19 mouse cellular contexts compared by ENCODE assay signal in genomic region chr4:123415566-123415965, GRCm38 (mm10).
DNase-seq lines count a peak whose midpoint lies in the region; ATAC-seq and TF ChIP-seq lines count a peak whose summit lies in the region.
"Had no signal": no experiment of that assay in that cellular context is flagged by ENCODE, and none has a peak within 500 bp of the region (broad histone marks: within the 10 kb centered on the region; RNA-seq: fewer than 3 reads in every experiment).

No protein-coding gene starts in this region.

- TF ChIP-seq EP300 in MEL (IDR thresholded peaks at IDR 0.05; ENCODE audit: low read depth in 1 of 2, low read length in 2 of 2), result peak; percentile 19 to 50; a peak in 1 of 4 replicates

- 89% methylated on average over 1 of the region's 1 CpGs for WGBS in heart, embryonic 15.5 days

- no peak for TF ChIP-seq POLR2A in MEL (IDR thresholded peaks at IDR 0.05; ENCODE audit: control insufficient read depth in 1 of 2, insufficient read depth in 1 of 2, low read depth in 1 of 2, low read length in 2 of 2, poor library complexity in 1 of 2)

- no peak overlapping the region for H3K4me3 ChIP-seq in heart, embryonic 15.5 days
- no peak overlapping the region for H3K4me3 ChIP-seq in MEL (ENCODE audit: control insufficient read depth in 1 of 2, insufficient read depth in 1 of 2, low read depth in 2 of 2, low read length in 2 of 2)
- no peak overlapping the region for H3K4me3 ChIP-seq in brown adipose tissue, adult 24 weeks (ENCODE audit: insufficient read depth, low read depth, low read length)
- H3K4me3 ChIP-seq: embryonic facial prominence, embryonic 15.5 days; forebrain, embryonic 15.5 days; hindbrain, embryonic 13.5 days; intestine, embryonic 15.5 days had no signal

- no peak for TF ChIP-seq CTCF in MEL (IDR thresholded peaks at IDR 0.05 in 2 of 3, conservative IDR thresholded peaks at IDR 0.05 in 1 of 3; ENCODE audit: control insufficient read depth in 1 of 3, insufficient read depth in 1 of 3, low read depth in 2 of 3, low read length in 3 of 3, poor library complexity in 1 of 3, severe bottlenecking in 1 of 3)

- H3K9ac ChIP-seq in heart, embryonic 15.5 days, result no peak overlapping the region
- H3K9ac ChIP-seq in MEL (ENCODE audit: control insufficient read depth, low read depth, low read length, poor library complexity, severe bottlenecking), result no peak overlapping the region; the same call in 1 of the 2 replicates
- H3K9ac ChIP-seq: embryonic facial prominence, embryonic 15.5 days; forebrain, embryonic 15.5 days; hindbrain, embryonic 13.5 days; intestine, embryonic 15.5 days had no signal

- no peak for TF ChIP-seq RAD21 in MEL (IDR thresholded peaks at IDR 0.05; ENCODE audit: low read depth, low read length)

- H3K4me2 ChIP-seq in heart, embryonic 15.5 days, result no peak overlapping the region
- H3K4me2 ChIP-seq: embryonic facial prominence, embryonic 15.5 days; forebrain, embryonic 15.5 days; hindbrain, embryonic 13.5 days; intestine, embryonic 15.5 days had no signal

- no peaks in the 10 kb centered on the region for H3K27me3 ChIP-seq in heart, embryonic 15.5 days
- no peaks in the 10 kb centered on the region for H3K27me3 ChIP-seq in MEL (ENCODE audit: control insufficient read depth in 1 of 2, insufficient read depth in 2 of 2, low read length in 2 of 2)
- H3K27me3 ChIP-seq: embryonic facial prominence, embryonic 15.5 days; forebrain, embryonic 15.5 days; hindbrain, embryonic 13.5 days; intestine, embryonic 15.5 days had no signal

- peaks cover 39% of the 10 kb centered on the region for H3K4me1 ChIP-seq in heart, embryonic 15.5 days (replicated peaks)
- H3K4me1 ChIP-seq in MEL (ENCODE audit: control insufficient read depth in 1 of 2, insufficient read depth in 2 of 2, low read length in 2 of 2), result peaks cover 32 to 42% of the 10 kb centered on the region in 2 experiments
- peaks cover 7% of the 10 kb centered on the region for H3K4me1 ChIP-seq in brown adipose tissue, adult 24 weeks (ENCODE audit: control insufficient read depth, insufficient read depth, insufficient read length, low read length)

- H3K9me3 ChIP-seq in heart, embryonic 15.5 days (replicated peaks), result no peaks in the 10 kb centered on the region
- H3K9me3 ChIP-seq in MEL (replicated peaks; ENCODE audit: insufficient read depth, low read length), result no peaks in the 10 kb centered on the region
- H3K9me3 ChIP-seq: embryonic facial prominence, embryonic 15.5 days; forebrain, embryonic 15.5 days; G1E; hindbrain, embryonic 13.5 days; intestine, embryonic 15.5 days had no signal

- H3K27ac ChIP-seq in heart, embryonic 15.5 days, result 0 out of 2 replicates have a peak overlapping the region, but pooled peaks have one; percentile 16
- H3K27ac ChIP-seq in MEL (ENCODE audit: control insufficient read depth, low read depth, low read length), result peak overlapping the region; percentile 72
- peak overlapping the region; percentile 42 for H3K27ac ChIP-seq in brown adipose tissue, adult 24 weeks (replicated peaks; ENCODE audit: low read depth, low read length)
- H3K27ac ChIP-seq: embryonic facial prominence, embryonic 15.5 days; forebrain, embryonic 15.5 days; hindbrain, embryonic 13.5 days; intestine, embryonic 15.5 days had no signal

- peaks cover 7% of the 10 kb centered on the region for H3K79me2 ChIP-seq in MEL (ENCODE audit: control insufficient read depth, insufficient read depth, low read length, poor library complexity)

- intact Hi-C loops in heart, postnatal 10 days (cut with DNase I), result no loop called here

- H3K36me3 ChIP-seq in heart, embryonic 15.5 days, result no peaks in the 10 kb centered on the region
- peaks cover 0 to 55% of the 10 kb centered on the region in 2 experiments; a peak in 2 of 4 replicates for H3K36me3 ChIP-seq in MEL (ENCODE audit: control insufficient read depth in 1 of 2, insufficient read depth in 2 of 2, low read length in 2 of 2)
- H3K36me3 ChIP-seq: embryonic facial prominence, embryonic 15.5 days; forebrain, embryonic 15.5 days; G1E; hindbrain, embryonic 13.5 days; intestine, embryonic 15.5 days had no signal

- DNase-seq in heart, postnatal 10 days, result no peak
- peak; percentile 49 for DNase-seq in MEL (ENCODE audit: low read depth, low spot score)
- DNase-seq in right cerebral cortex, postnatal 10 days (ENCODE audit: low spot score in 2 of 2), result no peak
- DNase-seq in embryo, embryonic 11 days, result no peak
- DNase-seq: adrenal gland, postnatal 14 days; cerebellum, adult 2 months; cerebellum, postnatal 10 days; gastrocnemius, postnatal 10 days; heart, postnatal 14 days; kidney, adult 9 months had no signal

- no peak for ATAC-seq in heart, embryonic 15.5 days (replicated peaks; ENCODE audit: insufficient number of reproducible peaks, insufficient read depth, low FRiP score, low read depth)
- ATAC-seq: activated CD4-positive, CD25-positive, alpha-beta regulatory T cell, adult 4 months; CD4-positive, CD25-positive, alpha-beta regulatory T cell, adult 4 months; forebrain, embryonic 15.5 days; intestine, embryonic 15.5 days had no signal

TF ChIP-seq in MEL, 35 proteins besides CTCF, POLR2A, EP300 and RAD21:
- no peak for TF ChIP-seq BHLHE40 (IDR thresholded peaks at IDR 0.05; ENCODE audit: borderline replicate concordance, low read depth, low read length)
- peak; percentile 67 for TF ChIP-seq RCOR1 (IDR thresholded peaks at IDR 0.05; ENCODE audit: low read depth, low read length)
- TF ChIP-seq MEF2A (IDR thresholded peaks at IDR 0.05; ENCODE audit: extremely low read depth, insufficient replicate concordance, low read depth, low read length, poor library complexity, severe bottlenecking), result no peak
- TF ChIP-seq USF2 (IDR thresholded peaks at IDR 0.05; ENCODE audit: borderline replicate concordance in 1 of 2, insufficient read depth in 1 of 2, low read depth in 1 of 2, low read length in 2 of 2), result no peak
- TF ChIP-seq CHD2 (IDR thresholded peaks at IDR 0.05; ENCODE audit: low read length), result no peak
- no peak for TF ChIP-seq TAL1 (IDR thresholded peaks at IDR 0.05; ENCODE audit: low read length)
- TF ChIP-seq MAX (IDR thresholded peaks at IDR 0.05; ENCODE audit: low read length), result no peak
- no peak for TF ChIP-seq MAFK (IDR thresholded peaks at IDR 0.05; ENCODE audit: borderline replicate concordance, low read depth, low read length)
- no peak for TF ChIP-seq USF1 (IDR thresholded peaks at IDR 0.05; ENCODE audit: low read depth, low read length)
- no peak for TF ChIP-seq CHD1 (IDR thresholded peaks at IDR 0.05; ENCODE audit: low read depth, low read length)
- TF ChIP-seq TBP (IDR thresholded peaks at IDR 0.05; ENCODE audit: low read depth, low read length), result no peak
- peak; percentile 96 for TF ChIP-seq ZNF384 (IDR thresholded peaks at IDR 0.05; ENCODE audit: low read depth, low read length)
- no peak for TF ChIP-seq MYB (IDR thresholded peaks at IDR 0.05; ENCODE audit: low read depth, low read length)
- no peak for TF ChIP-seq MYC (IDR thresholded peaks at IDR 0.05; ENCODE audit: low read depth, low read length)
- no peak for TF ChIP-seq JUND (IDR thresholded peaks at IDR 0.05; ENCODE audit: low read depth, low read length)
- no peak for TF ChIP-seq TCF12 (IDR thresholded peaks at IDR 0.05; ENCODE audit: low read depth, low read length)
- no peak for TF ChIP-seq ELF1 (IDR thresholded peaks at IDR 0.05; ENCODE audit: low read depth, low read length)
- TF ChIP-seq GABPA (IDR thresholded peaks at IDR 0.05; ENCODE audit: low read depth, low read length), result no peak
- TF ChIP-seq HCFC1 (IDR thresholded peaks at IDR 0.05; ENCODE audit: low read depth, low read length), result no peak
- TF ChIP-seq MXI1 (IDR thresholded peaks at IDR 0.05; ENCODE audit: low read depth, low read length), result no peak; the same call in 1 of the 2 replicates
- no peak for TF ChIP-seq MAZ (IDR thresholded peaks at IDR 0.05; ENCODE audit: low read depth, low read length)
- no peak for TF ChIP-seq NRF1 (IDR thresholded peaks at IDR 0.05; ENCODE audit: insufficient read depth, low read depth, low read length, poor library complexity, severe bottlenecking)
- TF ChIP-seq POLR2AphosphoS2 (IDR thresholded peaks at IDR 0.05; ENCODE audit: low read length), result no peak
- TF ChIP-seq SMC3 (IDR thresholded peaks at IDR 0.05; ENCODE audit: low read depth, low read length), result no peak
- no peak for TF ChIP-seq KAT2A (conservative IDR thresholded peaks at IDR 0.05; ENCODE audit: low read depth, low read length)
- TF ChIP-seq ZKSCAN1 (IDR thresholded peaks at IDR 0.05; ENCODE audit: low read depth, low read length), result no peak
- peak; percentile 17; the same call in 1 of the 2 replicates for TF ChIP-seq ZC3H11A (IDR thresholded peaks at IDR 0.05; ENCODE audit: low read depth, low read length)
- TF ChIP-seq NELFE (IDR thresholded peaks at IDR 0.05; ENCODE audit: low read depth, low read length), result no peak
- TF ChIP-seq UBTF (IDR thresholded peaks at IDR 0.05; ENCODE audit: borderline replicate concordance, insufficient read depth, low read depth, low read length), result no peak
- no peak for TF ChIP-seq E2F4 (IDR thresholded peaks at IDR 0.05; ENCODE audit: borderline replicate concordance, low read depth, low read length)
- TF ChIP-seq ZMIZ1 (IDR thresholded peaks at IDR 0.05; ENCODE audit: low read depth, low read length), result no peak
- peak; percentile 54 for TF ChIP-seq SIN3A (IDR thresholded peaks at IDR 0.05; ENCODE audit: low read length)
- peak; percentile 38; the same call in 1 of the 2 replicates for TF ChIP-seq GATA1 (IDR thresholded peaks at IDR 0.05; ENCODE audit: low read depth, low read length)
- peak; percentile 45; the same call in 1 of the 2 replicates for TF ChIP-seq ETS1 (IDR thresholded peaks at IDR 0.05; ENCODE audit: low read depth, low read length)
- TF ChIP-seq POLR2AphosphoS5 (IDR thresholded peaks at IDR 0.05; ENCODE audit: borderline replicate concordance, low read depth, low read length), result no peak

Comparison
In these comparisons a context has a peak if more than half of its experiments do, and no peak if none do; other contexts are left out.
1. H3K27ac ChIP-seq: peak in every context shown above with its lines; median percentile 72 in MEL; 42 in brown adipose tissue, adult 24 weeks; 16 in heart, embryonic 15.5 days.